Mouse (Mus musculus) macrophage (primary cell): Measurements from ENCODE around the gene Sp4. TPM values are rescaled to one million over a fixed set of nuclear protein-coding genes. Genes with fewer than 3 reads are reported as not detected.

Source experiments
- H3K27ac ChIP-seq: fragments of 350-480 bp; formaldehyde crosslinking; 2 replicates; pipeline ENCODE4 v1.9.0; 2021
- H3K36me3 ChIP-seq: fragments of 350-480 bp; formaldehyde crosslinking; 2 replicates; pipeline ENCODE4 v1.9.0; 2021; ENCODE audit errors: inconsistent target
- H3K4me3 ChIP-seq: fragments of 350-480 bp; formaldehyde crosslinking; 2 replicates; pipeline ENCODE4 v1.9.0; 2021; ENCODE audit errors: inconsistent target
- H3K79me2 ChIP-seq: fragments of 350-480 bp; formaldehyde crosslinking; 2 replicates; pipeline ENCODE4 v1.9.0; 2021; ENCODE audit errors: inconsistent target
- WGBS: methylation state at CpG from one replicate; pipeline ENCODE4 v1.1.7; 2026; ENCODE audit warnings: inconsistent platforms; ENCODE audit not compliant: missing documents; 5-methylcytosine and 5-hydroxymethylcytosine counted together
- polyA plus RNA-seq: library from polyadenylated mRNA; stranded (reverse); fragments of 250-400 nt; gene quantifications from 3 replicates; pipeline ENCODE4 v1.2.4, GENCODE M21; 2018; ENCODE audit warnings: inconsistent platforms

Gene Sp4
- polyA plus RNA-seq, 1 experiment from 2014 or later = 2.7 TPM

DNA sequence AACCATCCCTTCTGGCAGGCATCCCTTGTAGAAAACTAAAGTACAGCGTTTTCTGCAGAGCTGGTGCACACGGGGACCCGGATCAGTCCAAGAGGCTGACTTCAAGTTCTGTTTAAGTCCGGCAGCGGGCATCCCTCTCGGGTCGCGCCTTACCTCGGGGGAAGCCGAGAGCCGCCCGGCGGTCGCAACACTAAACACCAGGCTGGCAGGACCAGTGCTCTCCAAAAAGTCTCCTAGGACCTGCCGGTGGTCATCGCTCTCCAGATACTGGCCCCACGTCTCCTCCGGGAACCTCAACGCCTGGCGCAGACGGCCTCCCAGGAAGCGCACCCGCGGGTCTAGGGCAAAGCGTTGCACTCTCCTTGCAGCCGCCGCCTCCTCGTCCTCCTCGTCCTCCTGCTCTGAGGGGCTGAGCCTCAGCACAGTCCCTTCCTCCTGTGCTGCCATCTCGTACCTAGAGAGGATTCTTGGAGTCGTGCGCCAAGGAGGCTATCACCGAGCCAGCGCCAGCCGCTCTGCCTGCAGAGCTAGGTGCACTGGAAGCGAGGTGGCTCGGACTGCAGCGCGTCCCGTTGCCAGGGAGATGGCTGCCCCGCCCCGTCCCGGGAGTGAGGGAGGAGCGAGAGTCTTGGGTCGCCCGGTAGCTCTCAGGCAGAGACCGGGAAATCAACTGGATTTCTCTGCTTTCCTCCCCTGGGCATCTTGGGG, 102.7 kb downstream of the Sp4 start, which contains the start of gene Dnah11:
TSS of gene Dnah11 (minus strand) at position 658 of the 708 bp plus-strand sequence.
- Histone ChIP-seq H3K79me2 (no peaks in the 10 kb centered on the region), H3K36me3 (no peaks in the 10 kb centered on the region), H3K27ac (no peak within 1 kb of the TSS), H3K4me3 (no peak within 1 kb of the TSS)
- WGBS = under 1% methylated on average over 47 of the region's 47 CpGs

GRCm38 (mm10) chr12:118196583-118196982, 104.7 kb downstream of the Sp4 start:
- Histone ChIP-seq H3K79me2 (no peaks in the 10 kb centered on the region), H3K36me3 (no peaks in the 10 kb centered on the region), H3K27ac (no peak overlapping the region), H3K4me3 (no peak overlapping the region)
- WGBS = 92% methylated on average over 2 of the region's 2 CpGs

DNA sequence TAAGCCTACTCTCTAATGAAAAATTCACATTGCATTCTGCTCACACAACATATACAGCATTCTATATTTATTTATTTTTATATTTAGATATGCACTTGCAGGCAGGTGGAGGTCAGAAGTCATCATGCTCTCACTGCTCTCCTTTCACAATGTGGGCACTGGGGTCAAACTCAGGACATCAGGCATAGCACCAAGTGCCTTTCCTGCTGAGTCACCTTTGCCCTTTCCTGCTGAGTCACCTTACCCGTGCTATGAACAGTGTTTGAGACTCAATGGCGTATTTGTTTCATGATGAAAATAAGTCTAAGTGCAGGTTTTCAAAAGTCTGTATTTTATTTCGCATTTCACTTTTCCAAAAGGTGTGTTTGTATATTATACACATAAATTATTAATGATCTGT, 111.7 kb downstream of the Sp4 start:
- H3K27ac ChIP-seq = no peak overlapping the region
- H3K79me2 ChIP-seq = no peaks in the 10 kb centered on the region
- no peaks in the 10 kb centered on the region for H3K36me3 ChIP-seq
- H3K4me3 ChIP-seq = no peak overlapping the region
- WGBS = 51% methylated on average over 3 of the region's 3 CpGs

DNA sequence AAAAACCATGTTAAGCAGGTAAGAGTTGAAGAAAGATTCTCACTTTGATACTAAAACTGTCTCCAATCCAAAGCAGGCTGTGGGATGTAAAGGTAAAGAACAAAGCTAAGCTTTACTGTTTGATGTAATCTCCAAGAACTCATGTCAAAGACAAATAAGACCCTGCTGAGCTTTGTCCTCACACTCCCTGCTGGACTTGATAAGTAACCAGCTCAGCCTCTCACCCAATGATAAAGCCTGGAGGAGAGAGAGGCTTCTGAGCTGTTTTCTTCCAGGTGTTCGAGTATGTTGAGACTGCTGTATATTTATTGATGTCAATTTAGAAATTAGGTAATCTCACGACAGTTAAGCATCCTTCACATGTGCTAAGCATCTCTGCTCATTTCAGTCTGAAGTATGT, 113.6 kb downstream of the Sp4 start:
- no peaks in the 10 kb centered on the region for H3K79me2 ChIP-seq
- no peak overlapping the region for H3K4me3 ChIP-seq
- 87% methylated on average over 2 of the region's 2 CpGs for WGBS
- no peaks in the 10 kb centered on the region for H3K36me3 ChIP-seq
- H3K27ac ChIP-seq = no peak overlapping the region

- Histone ChIP-seq H3K4me3 (no peak overlapping the region), H3K27ac (no peak overlapping the region), H3K36me3 (no peaks in the 10 kb centered on the region), H3K79me2 (no peaks in the 10 kb centered on the region)
- 85% methylated on average over 4 of the region's 4 CpGs for WGBS
Observed at GRCm38 (mm10) chr12:118186881-118187489, 114.3 kb downstream of the Sp4 start.

GRCm38 (mm10) chr12:118186120-118186880, 114.9 kb downstream of the Sp4 start:
- WGBS = 79% methylated on average over 4 of the region's 4 CpGs
- no peaks in the 10 kb centered on the region for H3K36me3 ChIP-seq
- H3K27ac ChIP-seq = no peak overlapping the region
- no peaks in the 10 kb centered on the region for H3K79me2 ChIP-seq
- H3K4me3 ChIP-seq = no peak overlapping the region

Other genes starting within 250 kb of the Sp4 start
- 0.03 TPM in 1 of 3 replicates, not detected in the others for gene Dnah11, start 102.4 kb downstream of the Sp4 start, polyA plus RNA-seq